Mouse (Mus musculus): ENCODE results near the gene Cadps2.

DNA sequence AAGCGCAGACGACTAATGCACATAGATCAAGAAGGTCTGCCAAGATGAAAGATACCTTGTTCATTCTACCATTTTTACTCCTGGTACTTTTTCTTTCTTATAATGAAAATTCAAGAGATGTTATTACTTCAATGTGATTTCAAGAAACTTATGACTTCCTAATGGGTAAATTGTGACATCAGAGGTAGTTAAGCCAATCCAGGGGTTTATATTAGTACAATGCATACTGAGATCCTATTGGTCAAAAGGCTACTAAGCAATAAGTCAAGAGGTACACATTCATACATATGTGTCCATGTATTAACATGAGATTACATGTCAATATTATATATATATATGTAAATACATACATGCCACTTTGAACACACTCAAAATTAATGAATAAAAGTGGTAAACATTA is 184.2 kb downstream of the Cadps2 start, which contains the start of gene Rnf148:
- TF ChIP-seq CTCF (IDR thresholded peaks at IDR 0.05; ENCODE audit: low read depth, low read length) = no peak
- TF ChIP-seq POLR2A (IDR thresholded peaks at IDR 0.05; ENCODE audit: extremely low read depth, insufficient read depth, low read length) = no peak

All from liver, adult 2 months (tissue).